Mouse (Mus musculus) kidney, embryonic 16.5 days (tissue): ENCODE measurements around the gene Tcf3. TPM values are rescaled to one million over a fixed set of nuclear protein-coding genes. Genes with fewer than 3 reads are reported as not detected.

ENCODE experiments used
- ATAC-seq: fragments of 200-750 bp; cut with Nextera tagmentation; 2 replicates; pipeline ENCODE4 v1.8.0; 2017; ENCODE audit warnings: moderate TSS enrichment; ENCODE audit not compliant: low FRiP score, low TSS enrichment
- H3K27ac ChIP-seq: fragments of 300-500 bp; sonication (generic); 2 replicates; pipeline ENCODE4 v1.5.1; 2014; ENCODE audit warnings: low read length
- H3K27me3 ChIP-seq: fragments of 300-500 bp; sonication (generic); 2 replicates; pipeline ENCODE4 v1.6.1; 2014; ENCODE audit warnings: low read length, control low read depth, mixed read lengths; ENCODE audit not compliant: insufficient read depth
- H3K36me3 ChIP-seq: fragments of 300-500 bp; sonication (generic); 2 replicates; pipeline ENCODE4 v1.6.1; 2014; ENCODE audit warnings: low read length, control low read depth, mixed read lengths; ENCODE audit not compliant: insufficient read depth
- H3K4me1 ChIP-seq: fragments of 300-500 bp; sonication (generic); 2 replicates; pipeline ENCODE4 v1.6.1; 2014; ENCODE audit warnings: low read length, control low read depth, mixed read lengths; ENCODE audit not compliant: insufficient read depth
- H3K4me2 ChIP-seq: fragments of 300-500 bp; sonication (generic); replicated peaks from 2 replicates; pipeline ENCODE4 v1.6.1; 2014; ENCODE audit warnings: low read depth, low read length
- H3K4me3 ChIP-seq: fragments of 300-500 bp; sonication (generic); 2 replicates; pipeline ENCODE4 v1.5.1; 2014; ENCODE audit warnings: mild to moderate bottlenecking, low read length
- H3K9ac ChIP-seq: fragments of 300-500 bp; sonication (generic); replicated peaks from 2 replicates; pipeline ENCODE4 v1.6.1; 2014; ENCODE audit warnings: low read length
- H3K9me3 ChIP-seq: fragments of 300-500 bp; sonication (generic); 2 replicates; pipeline ENCODE4 v1.6.1; 2016; ENCODE audit warnings: low read length, control low read depth
- WGBS: fragments of 180-500 bp; shearing (Covaris S2); extraction: QIAGEN DNeasy Blood & Tissue Kit; methylation state at CpG from one replicate; pipeline ENCODE4 v1.1.7; 2014; 5-methylcytosine and 5-hydroxymethylcytosine counted together
- polyA plus RNA-seq: library from polyadenylated mRNA; unstranded; fragments of >200 nt; fragmentation: Nextera tagmentation; extraction: Ambion mirVana; gene quantifications from 2 replicates; pipeline ENCODE4 v1.2.1, GENCODE M21; 2015

The Tcf3 gene
- polyA plus RNA-seq, 1 experiment from 2014 or later = 118 TPM

- Histone ChIP-seq H3K9ac (peak overlapping the region; percentile 65), H3K4me3 (no peak overlapping the region), H3K36me3 (peaks cover 33% of the 10 kb centered on the region), H3K9me3 (no peaks in the 10 kb centered on the region; the same call in 1 of the 2 replicates), H3K27ac (peak overlapping the region; percentile 100), H3K4me2 (peak overlapping the region; percentile 60), H3K4me1 (peaks cover 35% of the 10 kb centered on the region), H3K27me3 (no peaks in the 10 kb centered on the region)
- 79% methylated on average over 4 of the region's 4 CpGs for WGBS
- no peak for ATAC-seq
Measured at GRCm38 (mm10) chr10:80400704-80401161, 32.7 kb downstream of the Tcf3 start.

DNA sequence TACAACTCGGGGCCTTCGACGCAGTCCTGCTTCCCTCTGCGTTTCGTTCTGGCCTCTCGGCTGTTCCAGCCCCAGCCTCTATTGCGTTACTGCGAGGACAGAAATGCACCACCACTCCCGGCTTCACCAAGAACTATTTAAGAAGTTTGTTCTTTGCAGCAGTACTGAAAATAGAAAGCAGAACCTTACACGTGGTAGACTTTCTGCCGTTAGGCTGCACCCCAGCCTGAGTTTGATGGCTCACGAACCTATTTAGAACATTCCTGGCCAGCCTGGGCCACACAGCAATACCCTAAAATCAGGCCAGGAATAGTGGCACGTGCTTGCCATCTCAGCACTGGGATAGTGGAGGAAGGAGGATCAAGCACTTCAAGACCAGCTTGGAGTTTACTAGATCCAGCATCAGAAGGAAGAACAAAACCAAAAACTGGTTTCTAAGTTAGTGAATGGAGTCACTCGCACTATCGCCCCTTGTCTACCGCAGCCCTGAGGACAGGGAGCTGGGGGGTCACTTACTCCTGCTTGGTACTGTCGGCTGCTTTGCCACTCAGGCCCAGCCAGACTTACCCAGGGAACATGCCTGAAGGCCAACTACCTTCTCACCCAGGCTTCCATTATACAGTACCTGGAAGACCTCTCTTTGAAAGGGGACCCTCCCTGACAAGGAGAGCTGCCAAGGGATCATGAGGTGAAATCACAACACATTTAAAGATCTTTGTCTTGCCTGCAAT lies 33.3 kb downstream of the Tcf3 start:
- H3K9ac ChIP-seq = peak overlapping the region; percentile 65
- peak overlapping the region; percentile 60 for H3K4me2 ChIP-seq
- no peaks in the 10 kb centered on the region; the same call in 1 of the 2 replicates for H3K9me3 ChIP-seq
- H3K4me3 ChIP-seq = peak overlapping the region; percentile 77
- H3K4me1 ChIP-seq = peaks cover 29% of the 10 kb centered on the region
- no peaks in the 10 kb centered on the region for H3K27me3 ChIP-seq
- 14% methylated on average over 17 of the region's 17 CpGs for WGBS
- H3K27ac ChIP-seq = peak overlapping the region; percentile 100
- H3K36me3 ChIP-seq = peaks cover 39% of the 10 kb centered on the region
- ATAC-seq = no peak

DNA sequence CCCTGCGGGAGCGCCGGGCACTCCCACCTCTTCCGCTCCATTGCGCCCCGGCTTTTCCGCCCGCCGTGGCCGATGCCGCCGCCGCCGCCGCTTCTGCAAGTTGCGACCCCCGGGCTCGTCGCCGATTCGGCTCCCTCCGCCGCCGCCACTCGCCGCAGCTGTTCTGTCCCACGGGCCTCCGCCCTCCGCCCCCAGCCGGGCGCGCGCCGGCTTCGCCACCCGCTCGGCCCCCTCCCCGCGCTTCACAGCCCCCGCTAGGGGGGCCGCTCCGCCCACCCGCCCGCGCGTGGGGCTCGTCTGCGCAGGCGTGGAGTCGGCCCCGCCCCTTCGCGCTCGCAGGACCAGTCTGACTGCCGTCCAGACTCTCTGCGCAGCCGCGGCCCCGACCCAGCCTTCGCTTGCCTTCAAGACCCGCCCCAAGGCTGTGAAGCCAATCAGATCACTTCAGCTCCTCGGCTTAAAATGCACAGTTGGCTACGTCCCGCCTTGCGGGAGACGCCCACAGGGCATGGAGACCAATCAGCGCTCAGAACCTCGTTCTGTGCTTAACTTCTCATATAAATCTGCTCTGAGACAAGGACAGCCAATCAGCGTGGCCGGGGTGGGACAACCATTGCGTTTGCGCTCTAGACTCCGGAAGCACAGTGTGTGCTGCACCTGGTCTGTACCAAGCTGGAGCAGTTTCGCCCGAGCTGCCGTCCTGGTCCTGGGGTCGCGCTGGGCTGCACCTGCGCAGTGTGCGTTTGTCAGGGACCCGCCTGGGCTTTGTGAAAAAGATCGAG lies 34.1 kb downstream of the Tcf3 start, which contains the start of gene Mbd3:
TSS of gene Mbd3 (minus strand) at position 360 of the 782 bp plus-strand sequence.
- peak within 1 kb of the TSS; percentile 77 for H3K4me3 ChIP-seq
- peak; percentile 98 for ATAC-seq
- peaks cover 46% of the 10 kb centered on the region for H3K36me3 ChIP-seq
- H3K9me3 ChIP-seq = no peaks in the 10 kb centered on the region; the same call in 1 of the 2 replicates
- under 1% methylated on average over 68 of the region's 82 CpGs for WGBS
- H3K4me2 ChIP-seq = peak within 1 kb of the TSS; percentile 86
- no peaks in the 10 kb centered on the region for H3K27me3 ChIP-seq
- H3K4me1 ChIP-seq = peaks cover 26% of the 10 kb centered on the region
- H3K27ac ChIP-seq = peak within 1 kb of the TSS; percentile 100
- peak within 1 kb of the TSS; percentile 96 for H3K9ac ChIP-seq

DNA sequence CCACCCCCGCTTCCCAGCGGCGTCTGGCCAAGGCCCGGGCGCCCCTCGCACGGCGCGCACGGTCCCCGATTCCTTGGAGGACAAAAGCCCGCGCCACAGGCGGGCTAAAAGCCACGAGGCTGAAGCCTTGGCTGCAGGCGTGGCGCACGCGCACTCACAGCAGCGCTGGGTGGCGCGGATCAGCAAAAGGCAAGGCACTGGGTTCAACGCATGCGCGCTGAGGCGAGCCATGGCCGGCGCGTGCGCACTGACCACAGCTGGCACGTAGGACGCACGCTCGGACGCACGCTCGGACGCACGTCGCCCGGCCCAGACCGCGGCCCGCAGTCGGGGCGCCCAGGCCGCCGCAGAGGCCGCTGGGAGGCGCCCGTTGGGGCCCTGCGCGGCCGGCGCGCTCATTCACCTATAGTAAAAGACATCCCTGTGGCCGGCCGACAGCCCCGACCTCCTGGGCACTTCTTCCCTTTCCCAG lies 34.7 kb downstream of the Tcf3 start:
- Histone ChIP-seq H3K4me3 (peak overlapping the region; percentile 77), H3K27me3 (no peaks in the 10 kb centered on the region), H3K9ac (peak overlapping the region; percentile 96), H3K4me2 (peak overlapping the region; percentile 86), H3K27ac (peak overlapping the region; percentile 100), H3K36me3 (peaks cover 48% of the 10 kb centered on the region), H3K9me3 (no peaks in the 10 kb centered on the region; the same call in 1 of the 2 replicates), H3K4me1 (peaks cover 26% of the 10 kb centered on the region)
- under 1% methylated on average over 58 of the region's 59 CpGs for WGBS
- ATAC-seq = peak; percentile 88

- H3K9ac ChIP-seq = peak overlapping the region; percentile 93
- WGBS = 0% methylated on average over 1 of the region's 1 CpGs
- peak overlapping the region; percentile 100 for H3K27ac ChIP-seq
- peaks cover 26% of the 10 kb centered on the region for H3K4me1 ChIP-seq
- ATAC-seq = no peak
- H3K9me3 ChIP-seq = no peaks in the 10 kb centered on the region; the same call in 1 of the 2 replicates
- peak overlapping the region; percentile 86 for H3K4me2 ChIP-seq
- H3K27me3 ChIP-seq = no peaks in the 10 kb centered on the region
- peak overlapping the region; percentile 77 for H3K4me3 ChIP-seq
- H3K36me3 ChIP-seq = peaks cover 48% of the 10 kb centered on the region
Measured at GRCm38 (mm10) chr10:80398174-80398535, 35.3 kb downstream of the Tcf3 start.

- peaks cover 48% of the 10 kb centered on the region for H3K36me3 ChIP-seq
- H3K27ac ChIP-seq = peak overlapping the region; percentile 100
- no peak for ATAC-seq
- H3K27me3 ChIP-seq = no peaks in the 10 kb centered on the region
- peaks cover 26% of the 10 kb centered on the region for H3K4me1 ChIP-seq
- peak overlapping the region; percentile 86 for H3K4me2 ChIP-seq
- WGBS = 39% methylated on average over 8 of the region's 8 CpGs
- H3K4me3 ChIP-seq = peak overlapping the region; percentile 77
- peak overlapping the region; percentile 93 for H3K9ac ChIP-seq
- no peaks in the 10 kb centered on the region for H3K9me3 ChIP-seq
Measured at GRCm38 (mm10) chr10:80397524-80398173, 35.8 kb downstream of the Tcf3 start.

- H3K36me3 ChIP-seq = peaks cover 48% of the 10 kb centered on the region
- no peak for ATAC-seq
- H3K27ac ChIP-seq = peak overlapping the region; percentile 100
- H3K4me3 ChIP-seq = peak overlapping the region; percentile 77
- peaks cover 26% of the 10 kb centered on the region for H3K4me1 ChIP-seq
- peak overlapping the region; percentile 93 for H3K9ac ChIP-seq
- no peaks in the 10 kb centered on the region for H3K9me3 ChIP-seq
- peak overlapping the region; percentile 86 for H3K4me2 ChIP-seq
- 78% methylated on average over 11 of the region's 11 CpGs for WGBS
- H3K27me3 ChIP-seq = no peaks in the 10 kb centered on the region
Measured at GRCm38 (mm10) chr10:80396822-80397523, 36.5 kb downstream of the Tcf3 start.

DNA sequence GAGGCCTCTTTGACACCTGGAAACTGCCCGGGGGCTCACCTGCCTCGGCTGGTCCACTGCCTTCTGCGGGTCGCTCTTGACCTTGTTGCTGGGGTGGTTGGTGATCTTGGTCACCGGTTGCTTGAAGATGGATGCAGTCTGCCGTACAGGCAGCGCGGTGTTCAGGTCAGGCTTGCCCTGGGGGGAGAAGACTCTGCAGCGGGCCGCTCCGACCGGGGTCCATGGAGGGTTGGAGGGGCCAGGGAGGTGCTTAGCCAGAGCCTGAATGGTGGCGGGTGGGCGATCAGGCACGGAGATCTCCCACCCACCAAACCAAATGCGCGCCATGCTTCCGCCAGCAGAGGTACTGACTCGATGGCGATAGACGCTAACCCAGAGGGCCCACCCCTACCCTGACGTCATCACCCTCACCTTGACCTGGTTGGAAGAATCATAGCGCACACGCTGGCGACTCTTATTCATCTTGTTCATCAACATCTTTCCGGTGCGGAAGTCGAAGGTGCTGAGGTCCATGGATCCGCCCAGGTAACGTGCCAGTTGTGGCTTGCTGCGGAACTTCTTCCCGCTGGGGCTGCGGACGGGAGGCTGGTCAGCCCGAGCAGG lies 38.3 kb downstream of the Tcf3 start:
- H3K27me3 ChIP-seq = no peaks in the 10 kb centered on the region
- H3K36me3 ChIP-seq = peaks cover 54% of the 10 kb centered on the region
- no peak overlapping the region for H3K27ac ChIP-seq
- H3K9ac ChIP-seq = no peak overlapping the region
- 94% methylated on average over 35 of the region's 35 CpGs for WGBS
- ATAC-seq = no peak
- H3K9me3 ChIP-seq = no peaks in the 10 kb centered on the region
- no peak overlapping the region for H3K4me3 ChIP-seq
- H3K4me2 ChIP-seq = no peak overlapping the region
- H3K4me1 ChIP-seq = peaks cover 17% of the 10 kb centered on the region

DNA sequence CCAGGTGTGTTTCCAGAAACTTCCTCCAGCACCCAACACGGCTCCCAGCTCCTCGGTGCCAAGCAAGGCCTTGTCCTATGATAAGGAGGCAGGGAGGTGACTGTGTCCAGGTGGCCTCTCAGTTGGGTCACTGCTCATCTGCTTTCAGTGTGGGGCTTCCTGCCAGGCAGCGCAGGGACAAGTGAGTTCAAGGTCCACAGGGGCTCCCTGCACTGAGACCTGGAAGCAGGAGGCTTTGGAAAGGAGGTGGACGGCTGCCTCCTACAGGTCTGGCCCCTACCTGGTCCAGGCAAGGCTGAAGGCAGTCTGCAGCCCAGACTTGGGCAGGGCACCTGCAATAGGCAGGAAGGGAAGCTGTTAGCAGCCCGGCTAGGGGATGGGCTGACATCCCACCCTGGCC lies 40.8 kb downstream of the Tcf3 start:
- Histone ChIP-seq H3K9me3 (no peaks in the 10 kb centered on the region), H3K9ac (no peak overlapping the region), H3K4me1 (peaks cover 21% of the 10 kb centered on the region), H3K27ac (no peak overlapping the region), H3K4me2 (no peak overlapping the region), H3K4me3 (no peak overlapping the region), H3K36me3 (peaks cover 54% of the 10 kb centered on the region), H3K27me3 (no peaks in the 10 kb centered on the region)
- no peak for ATAC-seq
- 89% methylated on average over 5 of the region's 5 CpGs for WGBS
